Mouse (Mus musculus) kidney, postnatal 25 days (tissue): ENCODE results near the gene Nrgn.

Experiments used
- DNase-seq, 2 experiments: peaks; one replicate each; pipeline ENCODE4 v3.0.0; 2021; ENCODE audit warnings: mixed read lengths in 2 of 2

Nrgn gene

DNA sequence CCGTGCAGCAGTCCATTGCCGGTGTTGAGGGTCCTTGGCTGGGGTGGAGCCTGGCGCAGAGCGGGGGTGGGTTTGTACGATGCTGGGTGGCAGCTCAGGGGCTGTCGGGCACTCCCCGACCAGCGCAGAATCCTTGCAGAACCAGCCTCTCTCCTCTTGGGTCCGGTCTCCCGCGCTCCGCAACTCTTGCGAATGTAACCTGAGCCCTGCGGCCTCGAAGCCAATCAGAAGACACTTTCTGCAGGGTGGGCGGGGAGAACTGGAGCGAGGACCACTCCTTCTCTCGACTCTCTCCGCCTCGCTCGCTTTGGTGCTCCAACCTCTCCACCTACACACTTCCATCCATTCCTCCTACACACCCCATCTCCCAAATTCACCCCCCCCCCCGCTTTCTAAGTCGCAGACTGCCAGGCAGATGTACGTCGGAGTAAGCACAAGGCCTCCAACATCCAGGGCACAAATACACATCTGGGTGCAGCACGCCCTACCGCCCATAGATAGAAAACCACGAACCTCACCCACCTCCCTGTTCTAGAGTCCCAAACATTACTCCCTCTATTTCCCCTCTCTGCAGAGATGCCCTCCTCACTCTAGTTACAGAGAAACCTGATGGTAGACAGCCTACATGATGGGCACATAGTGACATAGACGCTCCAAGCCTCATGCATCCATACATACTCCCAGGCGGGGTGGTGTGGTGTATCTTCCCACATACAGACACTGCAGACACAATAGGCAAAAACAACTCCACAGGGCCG lies at the start of gene Nrgn:
Gene Nrgn (minus strand): TSS at position 369 of the 758 bp plus-strand sequence.
- DNase-seq = peak; percentile 89 to 92

DNA sequence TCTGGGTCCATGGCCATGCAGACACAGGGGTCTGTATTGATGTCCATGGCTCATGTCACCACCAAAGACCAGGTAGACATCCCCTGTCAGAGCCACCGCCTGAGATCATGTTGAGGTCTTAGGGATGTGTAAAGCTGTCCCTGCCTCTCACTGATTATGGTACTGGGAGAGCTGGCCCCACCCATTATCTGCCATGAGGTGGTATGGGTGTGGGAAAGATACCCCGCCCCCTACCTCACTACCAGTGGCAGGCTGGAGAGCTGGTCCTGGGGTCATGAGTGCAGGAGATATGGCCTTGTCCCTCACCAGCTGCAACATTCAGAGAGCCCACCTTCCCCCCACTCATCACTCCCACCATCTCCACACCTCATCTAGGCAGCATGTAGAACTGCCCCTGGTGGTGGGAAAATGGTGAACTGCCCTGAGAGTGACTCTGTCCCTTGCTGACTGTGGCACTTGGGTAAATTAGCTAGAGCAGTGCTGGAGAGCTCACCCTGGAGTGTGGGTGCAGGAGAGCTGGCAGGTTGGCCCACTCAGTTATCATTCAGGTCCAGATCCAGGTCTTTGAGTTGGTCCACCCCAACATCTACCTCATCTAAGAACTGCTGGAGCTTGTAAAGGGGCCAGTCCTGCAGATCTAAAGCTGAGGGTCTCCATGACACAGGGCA lies 48.0 kb upstream of the Nrgn start:
- no peak for DNase-seq

GRCm38 (mm10) chr9:37598637-37599036 lies 45.9 kb upstream of the Nrgn start:
- DNase-seq = no peak

GRCm38 (mm10) chr9:37595570-37595969 lies 42.9 kb upstream of the Nrgn start:
- DNase-seq = no peak

GRCm38 (mm10) chr9:37593690-37594089 lies 41.0 kb upstream of the Nrgn start:
- no peak for DNase-seq

GRCm38 (mm10) chr9:37592633-37593032 lies 39.9 kb upstream of the Nrgn start:
- no peak for DNase-seq

- no peak for DNase-seq
Observed at GRCm38 (mm10) chr9:37592025-37592424, 39.3 kb upstream of the Nrgn start.

- no peak for DNase-seq
Observed at GRCm38 (mm10) chr9:37590381-37590780, 37.7 kb upstream of the Nrgn start.

- no peak for DNase-seq
Observed at GRCm38 (mm10) chr9:37586718-37587117, 34.0 kb upstream of the Nrgn start.

DNA sequence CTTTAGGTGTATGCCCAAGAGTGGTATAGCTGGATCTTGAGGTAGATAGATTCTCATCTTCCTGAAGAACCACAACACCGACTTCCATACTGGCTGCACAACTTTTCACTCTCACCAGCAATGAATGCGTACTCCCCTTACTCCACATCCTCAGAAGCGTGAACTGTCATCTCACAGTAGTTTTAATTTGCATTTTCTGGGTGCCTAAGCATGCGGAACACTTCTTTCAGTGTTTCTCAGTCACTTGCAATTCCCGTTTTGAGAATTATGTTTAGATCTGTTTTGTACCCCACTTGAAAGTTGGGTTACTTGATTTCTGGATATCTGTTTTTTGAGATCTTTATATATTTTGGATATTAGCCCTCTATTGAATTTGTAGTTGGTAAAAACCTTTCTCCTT lies 30.9 kb upstream of the Nrgn start:
- no peak for DNase-seq

DNA sequence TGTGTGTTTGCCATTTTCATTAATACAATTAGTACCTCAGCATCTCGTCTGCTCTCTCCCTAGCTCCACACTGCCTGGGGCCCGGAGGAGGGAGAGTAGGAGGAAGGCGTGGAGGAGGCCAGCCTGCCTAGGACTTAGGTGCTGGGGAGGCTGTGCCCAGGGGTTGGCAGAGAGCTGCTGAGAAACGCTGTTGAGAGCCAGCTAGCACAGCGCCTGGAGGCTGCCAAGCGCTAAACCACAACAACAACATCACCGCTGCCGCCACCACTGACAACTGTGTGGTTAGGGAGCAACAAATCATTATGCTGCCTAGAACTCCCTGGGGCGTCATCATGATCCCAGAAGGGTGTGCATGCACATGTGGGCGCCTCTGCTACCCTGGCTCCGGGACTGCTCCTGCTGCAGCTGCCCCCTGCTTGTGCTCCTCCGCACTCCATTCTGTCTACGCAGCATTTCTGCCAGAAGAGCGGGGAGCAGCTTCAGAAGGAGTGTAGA lies 23.8 kb upstream of the Nrgn start:
- DNase-seq = no peak

- no peak for DNase-seq
Observed at GRCm38 (mm10) chr9:37572204-37572876, 19.6 kb upstream of the Nrgn start.

GRCm38 (mm10) chr9:37569231-37569835 lies 16.6 kb upstream of the Nrgn start:
- no peak for DNase-seq

- DNase-seq = peak in 1 of 2 experiments; percentile 64
Observed at GRCm38 (mm10) chr9:37568605-37569214, 16.0 kb upstream of the Nrgn start.

DNA sequence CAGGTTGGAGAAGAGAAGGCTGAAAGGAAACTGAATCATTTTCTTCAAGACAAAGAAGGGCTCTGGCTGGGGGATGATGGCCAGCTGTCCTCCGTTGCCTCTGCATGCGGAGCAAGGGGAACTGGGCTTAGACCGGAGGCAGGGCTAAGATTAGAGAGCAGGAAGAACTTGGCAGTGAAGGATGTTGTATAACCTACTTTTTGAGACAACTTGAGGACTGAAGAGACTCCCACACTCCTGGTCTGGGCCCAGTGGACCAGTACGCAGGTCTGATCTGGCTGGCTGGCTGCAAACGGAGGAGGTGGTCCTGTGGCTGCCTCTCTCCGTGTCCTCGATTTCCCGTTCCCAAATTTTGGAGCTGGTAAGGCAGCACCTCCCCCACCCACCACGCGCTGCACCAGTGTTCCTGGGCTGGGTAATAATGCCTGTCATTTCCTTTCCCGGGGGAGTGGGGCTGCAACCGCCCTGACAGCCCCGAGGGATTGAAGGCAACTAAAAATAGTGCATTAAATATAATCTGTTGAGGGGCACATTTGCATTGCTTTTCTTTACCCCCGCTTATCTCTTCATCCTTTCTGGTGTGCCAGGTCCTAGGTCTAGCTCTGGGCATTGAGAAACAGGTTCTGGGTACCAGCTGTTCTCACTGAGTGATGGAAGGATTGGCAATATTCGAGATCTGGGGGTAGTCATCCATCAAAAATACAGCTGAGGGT lies 15.3 kb upstream of the Nrgn start:
- peak; percentile 36 to 59 for DNase-seq

GRCm38 (mm10) chr9:37567454-37567853 lies 14.8 kb upstream of the Nrgn start:
- no peak for DNase-seq

DNA sequence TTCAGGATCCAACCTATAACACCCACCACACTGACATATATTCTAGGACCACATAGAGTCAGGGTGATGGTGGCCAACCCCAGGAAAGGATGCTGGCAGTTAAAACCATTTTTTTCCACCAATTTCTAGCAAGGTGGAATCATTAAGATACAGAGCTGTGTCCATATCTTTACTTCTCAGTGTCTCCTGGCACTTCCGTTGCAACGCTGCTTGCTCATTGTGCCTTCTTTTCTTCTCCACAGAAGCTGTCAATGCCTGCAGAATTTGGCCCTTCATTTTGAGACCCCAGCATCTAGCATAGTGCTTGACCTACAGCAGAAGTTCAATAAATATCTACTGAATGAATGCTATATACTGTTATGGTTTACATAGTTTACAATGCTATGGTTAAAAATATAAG lies 14.3 kb upstream of the Nrgn start:
- no peak for DNase-seq

- DNase-seq = no peak
Observed at GRCm38 (mm10) chr9:37563805-37564204, 11.1 kb upstream of the Nrgn start.

DNA sequence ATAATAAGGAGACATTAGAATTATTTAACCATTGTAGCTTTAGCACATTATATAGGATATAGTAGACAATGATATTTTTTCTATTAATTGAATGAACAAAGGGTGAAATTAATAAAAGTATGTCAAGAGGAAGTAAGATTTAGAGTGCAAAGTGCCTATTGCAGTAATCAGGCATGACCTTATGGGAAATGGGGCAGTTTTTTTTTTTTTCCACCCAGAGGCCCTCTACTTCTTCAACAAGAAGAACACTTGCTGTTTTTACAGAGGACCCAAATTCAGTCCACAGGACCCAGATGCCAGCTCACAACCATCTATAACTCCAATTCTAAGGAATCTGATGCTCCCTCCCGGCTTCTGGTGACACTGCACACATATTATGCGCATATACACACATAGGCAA lies 7.9 kb upstream of the Nrgn start:
- no peak for DNase-seq

DNA sequence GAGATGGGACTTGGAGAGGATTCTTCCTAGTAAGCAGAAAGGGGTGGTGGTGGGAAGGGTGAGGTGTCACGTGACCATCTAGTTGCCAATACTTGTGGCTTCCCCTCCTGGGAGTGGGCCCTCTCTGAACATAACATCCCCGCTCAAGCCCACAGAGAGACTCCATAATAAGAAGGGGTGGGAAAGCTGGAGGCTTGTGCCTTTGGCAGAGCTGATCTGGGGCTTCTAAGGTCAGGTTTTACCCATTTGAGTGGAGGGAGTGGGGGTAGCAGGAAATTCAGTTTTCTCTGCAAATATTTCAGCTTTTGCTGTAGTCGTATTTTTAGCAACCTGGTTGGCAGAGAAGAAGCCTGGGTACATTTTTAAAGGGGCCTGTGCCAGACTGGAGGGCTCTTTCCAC lies 3.7 kb upstream of the Nrgn start:
- DNase-seq = no peak

GRCm38 (mm10) chr9:37554838-37555748 lies 2.4 kb upstream of the Nrgn start, which contains the start of gene Siae:
Gene Siae, plus strand, starts transcription at chr9:37555698.
- DNase-seq = no peak
